Comparison of ENCODE assay signal across 7 mouse cellular contexts in the genomic region with DNA sequence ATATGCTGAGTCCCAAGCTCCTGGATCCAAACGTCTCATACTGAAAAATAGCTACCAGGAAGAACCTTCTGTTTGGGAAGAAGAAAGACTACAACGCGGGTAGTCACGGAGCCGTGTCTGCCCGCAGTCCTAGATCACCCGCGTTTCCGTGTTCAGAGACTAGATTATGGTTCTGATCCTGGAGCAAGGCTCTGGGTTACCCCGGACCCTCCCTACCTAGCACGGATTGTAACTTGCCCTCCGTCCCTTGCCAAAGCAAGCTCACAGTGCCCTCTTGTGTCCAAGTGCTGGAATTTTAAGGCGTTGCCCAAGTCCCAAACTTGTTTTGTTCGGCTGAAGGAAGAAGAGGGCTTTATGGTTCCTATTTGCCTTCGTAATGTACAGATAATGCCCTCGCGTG. TPM values are rescaled to one million over a fixed set of nuclear protein-coding genes. Genes with fewer than 3 reads are reported as not detected.
DNase-seq lines count a peak whose midpoint lies in the region; ATAC-seq and TF ChIP-seq lines count a peak whose summit lies in the region.

No protein-coding gene starts in this region.

- TF ChIP-seq POLR2A in cortical plate, adult 2 months (IDR thresholded peaks at IDR 0.05; ENCODE audit: extremely low read depth, insufficient read depth, low read length): no peak

- H3K4me1 ChIP-seq in cortical plate, adult 2 months (ENCODE audit: control insufficient read depth, insufficient read depth, low read length): no peaks in the 10 kb centered on the region

- H3K27ac ChIP-seq in cortical plate, adult 2 months (ENCODE audit: insufficient read depth, low read length): no peak overlapping the region

- intact Hi-C loops in gastrocnemius, postnatal 14 days (cut with DNase I; ENCODE audit: low total_unique reads): loop anchor here (2.0 to 5.0 kb wide), 2 partner anchors 102 to 625 kb away; no protein-coding TSS in a partner anchor

- DNase-seq in adrenal gland, postnatal 14 days: peak; percentile 84
- DNase-seq in gastrocnemius, postnatal 14 days: peak; percentile 65
- peak; percentile 39 for DNase-seq in induced T-regulatory cell, adult 2 months (ENCODE audit: low read depth)
- DNase-seq in left cerebral cortex, adult 8-10 months (ENCODE audit: low spot score in 2 of 2): peak; percentile 37 to 68
- peak; percentile 33 for DNase-seq in right cerebral cortex, postnatal 36 days (ENCODE audit: low spot score in 2 of 2)

- peak; percentile 78 for ATAC-seq in megakaryocyte progenitor cell, adult 5-6 weeks (replicated peaks; ENCODE audit: poor library complexity)

- TF ChIP-seq CTCF in cortical plate, adult 2 months (IDR thresholded peaks at IDR 0.05; ENCODE audit: extremely low read depth, insufficient read depth, low read length): peak; percentile 99

- H3K4me3 ChIP-seq in cortical plate, adult 2 months (ENCODE audit: insufficient read depth, low read length): no peak overlapping the region; the same call in 1 of the 2 replicates

RNA-seq across cellular contexts. Expression of a gene that starts 1.9 kb away (rescaled TPM):
- total RNA-seq in adrenal gland, postnatal 14 days (2021): 4.3 and 5.8 TPM in 2 replicates
- polyA plus RNA-seq in cortical plate, adult 2 months (2012; rRNA removed): 6.8 and 6.9 TPM in 2 replicates
- total RNA-seq in gastrocnemius, postnatal 14 days (2021): 1 to 10 TPM; 1.6 to 4.3 TPM
- total RNA-seq in left cerebral cortex, adult 8-10 months (2022): 10 to 100 TPM; 11.7 to 21.6 (median 13.9) TPM
- total RNA-seq in megakaryocyte progenitor cell, adult 5-6 weeks (2015): 0.02 TPM in 1 of 2 replicates, not detected in the other
- total RNA-seq in megakaryocyte progenitor cell, adult 5-6 weeks (2017): not detected in 2 replicates

Comparison
In these comparisons a context has a peak if more than half of its experiments do, and no peak if none do; other contexts are left out.
1. DNase-seq: peak in every context shown above with its lines; median percentile 84 in adrenal gland, postnatal 14 days; 65 in gastrocnemius, postnatal 14 days; 52 in left cerebral cortex, adult 8-10 months; 39 in induced T-regulatory cell, adult 2 months; 33 in right cerebral cortex, postnatal 36 days.